Mouse (Mus musculus) megakaryocyte, embryonic 14.5 days (primary cell): Measurements from ENCODE around the gene Sgca.

Experiments
- FLI1 ChIP-seq: IDR thresholded peaks from 2 replicates; pipeline ENCODE4 v1.6.1; 2012; ENCODE audit warnings: low read length, inconsistent platforms, mixed read lengths
- GATA1 ChIP-seq: IDR thresholded peaks from 3 replicates; pipeline ENCODE4 v1.6.1; 2012; ENCODE audit warnings: mixed read lengths, low read length, inconsistent platforms, borderline replicate concordance

DNA sequence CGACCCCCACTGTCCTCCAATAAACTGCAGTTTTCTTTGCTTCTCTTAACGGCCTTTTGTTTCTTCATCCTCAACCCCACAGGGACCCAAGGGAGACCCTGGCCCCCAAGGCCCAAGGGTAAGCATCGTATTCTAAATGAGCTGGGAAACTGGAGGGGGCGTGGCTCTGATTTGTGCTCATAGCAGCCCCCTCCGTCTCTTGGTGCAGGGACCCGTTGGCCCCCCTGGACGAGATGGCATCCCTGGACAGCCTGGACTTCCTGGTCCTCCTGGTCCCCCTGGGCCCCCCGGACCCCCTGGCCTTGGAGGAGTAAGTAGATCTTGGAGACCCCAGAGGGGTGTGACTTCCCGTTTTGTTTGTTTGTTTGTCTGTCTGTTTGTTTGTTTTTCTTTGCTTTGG is 37.8 kb downstream of the Sgca start:
- TF ChIP-seq GATA1 (no peak), FLI1 (no peak)
